Mouse (Mus musculus): Measurements from ENCODE around the gene Tmprss7.

Tmprss7 gene

GRCm38 (mm10) chr16:45630347-45630960 is 63.0 kb downstream of the Tmprss7 start:
- DNase-seq (ENCODE audit: extremely low read depth, insufficient read length, low spot score), result no peak

- no peak for DNase-seq (ENCODE audit: extremely low read depth, insufficient read length, low spot score)
Observed at GRCm38 (mm10) chr16:45629497-45630105, 63.9 kb downstream of the Tmprss7 start.

- no peak for DNase-seq (ENCODE audit: extremely low read depth, insufficient read length, low spot score)
Observed at GRCm38 (mm10) chr16:45625342-45625741, 68.1 kb downstream of the Tmprss7 start.

- no peak for DNase-seq (ENCODE audit: extremely low read depth, insufficient read length, low spot score)
Observed at GRCm38 (mm10) chr16:45624791-45625190, 68.7 kb downstream of the Tmprss7 start.

- DNase-seq (ENCODE audit: extremely low read depth, insufficient read length, low spot score), result no peak
Observed at GRCm38 (mm10) chr16:45623230-45623629, 70.2 kb downstream of the Tmprss7 start.

GRCm38 (mm10) chr16:45619751-45620375 is 73.6 kb downstream of the Tmprss7 start:
- DNase-seq (ENCODE audit: extremely low read depth, insufficient read length, low spot score), result no peak

- DNase-seq (ENCODE audit: extremely low read depth, insufficient read length, low spot score), result no peak
Observed at GRCm38 (mm10) chr16:45615944-45616343, 77.5 kb downstream of the Tmprss7 start.

- no peak for DNase-seq (ENCODE audit: extremely low read depth, insufficient read length, low spot score)
Observed at GRCm38 (mm10) chr16:45613247-45613646, 80.2 kb downstream of the Tmprss7 start.

GRCm38 (mm10) chr16:45610267-45610666 is 83.2 kb downstream of the Tmprss7 start, which contains the start of gene Gcsam:
Gcsam (plus strand) TSS chr16:45610380.
- no peak for DNase-seq (ENCODE audit: extremely low read depth, insufficient read length, low spot score)

GRCm38 (mm10) chr16:45609300-45609699 is 84.2 kb downstream of the Tmprss7 start:
- DNase-seq (ENCODE audit: extremely low read depth, insufficient read length, low spot score), result peak; percentile 2

GRCm38 (mm10) chr16:45608481-45608954 is 84.9 kb downstream of the Tmprss7 start:
- DNase-seq (ENCODE audit: extremely low read depth, insufficient read length, low spot score), result peak; percentile 4

Data from 3134 (cell line).